Mouse (Mus musculus) monocyte, adult 5-6 weeks (primary cell): ENCODE data around the gene Pou5f1. TPM values are rescaled to one million over a fixed set of nuclear protein-coding genes. Genes with fewer than 3 reads are reported as not detected.

Experiments used
- ATAC-seq: fragments of 153-309, 156-312 bp; replicated peaks from 2 replicates; pipeline ENCODE4 v1.8.0; 2017; ENCODE audit warnings: mild to moderate bottlenecking; ENCODE audit not compliant: low TSS enrichment, insufficient number of reproducible peaks, severe bottlenecking, poor library complexity, low FRiP score
- total RNA-seq: library from RNA; stranded (forward); fragments of 200-1000, 200-491, 200-594 nt; gene quantifications from 3 replicates; pipeline ENCODE4 v1.2.3, GENCODE M21; 2017

The Pou5f1 gene
- total RNA-seq, 1 experiment from 2014 or later = not detected

DNA sequence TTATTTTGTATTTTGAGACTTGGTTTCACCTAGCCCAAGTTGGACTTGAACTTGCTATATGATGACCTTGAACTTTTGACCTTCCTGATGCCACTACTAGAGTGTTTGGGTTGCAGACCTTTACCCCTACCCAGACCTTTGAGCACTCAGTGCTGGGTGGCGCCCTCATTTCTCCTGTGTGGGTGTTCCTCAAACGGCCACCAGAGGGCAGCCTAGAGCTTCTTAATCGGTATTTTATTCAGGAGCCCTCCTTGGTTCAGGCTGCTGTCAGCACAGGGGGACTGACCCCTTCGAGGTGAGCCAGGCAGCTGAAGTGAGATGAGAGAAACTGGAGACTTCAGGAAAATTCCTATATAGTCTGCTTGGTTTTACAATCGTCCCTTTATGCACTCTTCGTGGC, 38.9 kb downstream of the Pou5f1 start:
- peak; percentile 42; the same call in 1 of the 2 replicates for ATAC-seq

DNA sequence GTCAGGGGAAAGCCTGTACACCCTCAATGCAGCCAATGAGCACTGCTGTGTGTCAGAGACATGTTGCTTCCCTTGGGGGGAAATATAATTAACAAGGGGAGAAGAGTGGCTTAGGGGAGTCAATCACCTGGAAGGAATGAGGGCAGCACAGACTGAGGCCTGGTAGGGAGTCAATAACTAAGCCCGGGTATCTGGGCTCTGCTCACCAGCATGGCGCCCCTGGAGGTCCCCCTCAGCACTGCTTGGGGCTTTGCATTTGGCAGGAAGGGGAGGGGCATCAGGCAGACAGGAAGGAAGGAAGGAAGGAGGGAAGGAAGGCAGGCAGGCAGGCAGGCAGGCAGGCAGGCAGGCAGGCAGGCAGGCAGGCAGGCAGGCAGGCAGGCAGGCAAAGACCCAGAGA, 41.6 kb downstream of the Pou5f1 start:
- no peak for ATAC-seq

DNA sequence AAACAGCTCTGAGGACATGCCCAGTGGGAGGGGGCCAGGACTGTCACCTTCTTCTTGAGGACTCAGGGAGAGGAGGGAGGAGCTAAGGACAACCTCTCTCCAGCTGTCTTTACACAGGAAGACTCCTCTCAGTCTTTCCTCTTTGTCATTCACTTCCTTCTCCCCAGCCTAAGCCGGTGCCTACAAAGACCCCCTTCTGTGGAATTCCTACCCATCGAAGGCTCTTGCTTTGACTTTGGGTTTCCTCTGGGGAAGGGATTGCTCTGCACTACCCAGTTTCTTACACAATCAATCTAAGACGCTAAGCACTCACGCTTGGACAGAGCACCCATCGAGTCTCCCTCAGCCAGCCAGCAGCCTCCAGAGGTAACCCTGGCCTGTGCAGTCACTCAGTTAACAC, 42.8 kb downstream of the Pou5f1 start:
- ATAC-seq = no peak

DNA sequence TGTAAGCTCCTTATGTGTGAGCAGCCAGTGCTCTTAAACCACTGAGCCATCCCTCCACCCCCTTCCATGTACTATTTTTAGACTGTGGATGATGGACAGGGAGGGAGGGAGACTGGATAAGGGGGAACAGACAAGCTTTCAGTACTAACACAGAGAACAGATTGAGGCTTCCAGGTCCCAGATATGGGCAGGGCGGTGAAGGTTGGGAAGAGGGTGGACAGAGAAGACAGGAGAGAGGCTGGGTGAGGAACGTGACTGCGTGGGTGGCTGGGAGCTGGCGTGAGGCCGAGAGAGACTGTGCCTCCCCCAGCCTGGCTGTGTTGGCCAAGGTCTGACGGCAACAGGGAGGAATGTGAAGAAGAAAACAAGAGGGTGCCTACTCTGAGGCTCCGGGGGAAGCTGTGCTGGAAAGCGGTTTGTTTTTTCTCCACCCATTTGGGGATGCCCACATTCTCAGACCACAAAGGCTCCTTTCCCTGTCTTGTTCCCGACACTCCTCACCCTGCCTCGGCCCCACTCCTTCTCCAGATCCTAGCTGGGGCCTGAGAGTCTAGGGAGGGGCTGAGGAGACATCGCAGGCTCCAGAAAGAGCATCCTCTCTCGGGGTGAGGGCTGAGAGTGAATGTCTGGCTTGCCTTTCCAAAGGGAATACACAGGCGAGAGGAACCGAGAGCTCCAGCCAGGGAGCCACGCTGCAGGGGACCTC, 43.8 kb downstream of the Pou5f1 start:
- no peak for ATAC-seq

DNA sequence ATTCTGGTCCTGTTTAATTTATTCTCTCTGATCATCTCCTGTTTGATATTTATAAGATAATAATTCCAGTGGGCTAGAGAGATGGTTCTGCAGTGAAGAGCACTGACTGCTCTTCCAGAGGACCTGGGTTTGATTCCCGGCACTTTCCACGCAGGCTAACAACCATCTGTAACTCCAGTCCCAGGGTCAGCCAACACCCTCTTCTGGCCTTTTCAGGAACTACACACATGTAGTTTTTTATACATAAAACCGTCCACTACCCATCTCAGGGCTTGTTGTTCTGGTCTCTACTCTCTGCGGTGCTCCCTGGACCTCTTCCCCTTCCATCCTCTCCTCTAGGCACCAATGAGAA, 44.3 kb downstream of the Pou5f1 start:
- ATAC-seq = no peak

DNA sequence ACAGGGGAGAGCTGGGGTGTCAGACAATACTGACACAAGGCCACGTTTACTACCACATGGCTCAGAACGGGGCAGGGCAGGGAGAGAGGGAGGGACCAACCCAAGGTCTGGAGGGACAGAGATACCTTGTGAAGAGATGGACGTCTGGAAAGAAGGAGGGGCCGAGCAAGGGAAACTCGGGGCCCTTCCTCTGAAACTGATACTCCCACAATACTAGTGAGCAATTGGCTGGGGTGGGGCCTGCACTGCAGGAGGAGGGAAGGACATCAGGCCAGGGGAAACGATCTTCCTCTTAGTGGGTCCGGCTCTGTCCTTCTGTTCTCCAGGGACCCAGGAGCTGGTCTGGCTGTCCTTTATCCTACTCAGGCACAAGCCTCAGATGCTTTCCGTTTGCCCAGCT, 45.1 kb downstream of the Pou5f1 start:
- ATAC-seq = no peak

DNA sequence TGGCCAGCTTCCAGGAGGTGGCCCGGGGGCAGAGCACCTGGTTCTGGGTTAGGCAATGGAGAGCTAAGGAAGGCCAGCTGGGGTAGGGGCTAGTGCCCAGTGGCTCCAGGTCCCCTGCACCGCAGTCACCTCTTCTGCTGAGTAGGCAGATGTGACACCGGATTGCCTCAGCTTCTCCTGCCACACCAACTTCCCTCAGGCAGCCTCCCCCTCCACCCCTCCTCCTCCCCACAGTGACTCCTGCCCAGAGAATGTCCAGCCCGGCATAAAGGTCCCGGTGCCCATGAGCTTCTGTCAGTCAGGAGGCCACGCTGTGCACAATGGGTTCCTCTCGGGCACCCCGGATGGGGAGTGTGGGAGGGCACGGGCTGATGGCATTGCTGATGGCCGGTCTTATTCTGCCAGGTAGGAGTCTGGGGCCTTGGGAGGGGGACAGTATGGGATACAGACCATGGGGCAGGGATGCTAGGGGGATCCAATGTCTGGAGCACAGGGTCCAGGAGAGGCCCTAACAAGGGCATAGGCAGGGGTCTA, 46.1 kb downstream of the Pou5f1 start, which contains the start of gene Cdsn:
Gene Cdsn (plus strand): TSS at position 248 of the 534 bp plus-strand sequence.
- no peak for ATAC-seq

DNA sequence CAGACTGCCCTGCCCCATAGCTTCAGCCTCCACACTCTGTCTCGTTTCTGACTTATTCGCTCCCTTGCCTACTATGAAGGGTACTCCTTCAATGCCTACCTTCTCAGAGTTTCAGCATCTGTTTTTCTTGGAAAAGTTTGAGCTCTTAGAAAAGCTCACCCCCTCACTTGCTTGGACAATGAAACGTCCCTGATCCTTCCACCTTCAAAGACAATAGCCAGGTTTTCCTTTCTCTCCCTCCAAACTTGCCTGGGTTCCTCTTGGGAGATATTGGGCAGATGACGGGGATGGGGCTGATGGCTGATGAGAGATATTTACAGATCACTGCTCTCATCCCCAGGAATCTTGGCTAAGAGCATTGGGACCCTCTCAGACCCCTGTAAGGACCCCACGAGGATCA, 48.5 kb downstream of the Pou5f1 start:
- ATAC-seq = no peak

DNA sequence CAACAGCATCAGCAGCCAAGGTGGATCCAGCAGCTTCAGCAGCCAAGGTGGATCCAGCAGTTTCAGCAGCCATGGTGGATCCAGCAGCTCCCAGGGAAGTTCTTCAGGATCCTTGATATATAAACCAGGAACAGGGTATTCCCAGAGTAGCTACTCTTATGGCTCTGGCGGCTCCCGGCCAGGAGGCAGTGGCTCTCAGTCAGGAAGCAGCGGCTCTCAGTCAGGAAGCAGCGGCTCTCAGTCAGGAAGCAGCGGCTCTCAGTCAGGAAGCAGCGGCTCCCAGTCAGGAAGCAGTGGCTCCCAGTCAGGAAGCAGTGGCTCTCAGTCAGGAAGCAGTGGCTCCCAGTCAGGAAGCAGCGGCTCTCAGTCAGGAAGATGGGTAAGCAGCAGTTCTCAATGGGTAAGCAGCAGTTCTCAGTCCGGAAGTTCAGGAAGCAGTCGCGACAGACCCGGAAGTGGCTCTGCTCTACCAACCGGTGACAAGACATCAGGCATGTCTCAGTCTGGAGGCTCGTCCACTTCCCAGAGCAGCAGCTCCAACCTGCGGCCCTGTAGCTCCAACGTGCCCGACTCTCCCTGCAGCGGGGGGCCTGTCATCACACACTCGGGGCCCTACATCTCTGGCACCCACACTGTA, 49.1 kb downstream of the Pou5f1 start:
- ATAC-seq = no peak

DNA sequence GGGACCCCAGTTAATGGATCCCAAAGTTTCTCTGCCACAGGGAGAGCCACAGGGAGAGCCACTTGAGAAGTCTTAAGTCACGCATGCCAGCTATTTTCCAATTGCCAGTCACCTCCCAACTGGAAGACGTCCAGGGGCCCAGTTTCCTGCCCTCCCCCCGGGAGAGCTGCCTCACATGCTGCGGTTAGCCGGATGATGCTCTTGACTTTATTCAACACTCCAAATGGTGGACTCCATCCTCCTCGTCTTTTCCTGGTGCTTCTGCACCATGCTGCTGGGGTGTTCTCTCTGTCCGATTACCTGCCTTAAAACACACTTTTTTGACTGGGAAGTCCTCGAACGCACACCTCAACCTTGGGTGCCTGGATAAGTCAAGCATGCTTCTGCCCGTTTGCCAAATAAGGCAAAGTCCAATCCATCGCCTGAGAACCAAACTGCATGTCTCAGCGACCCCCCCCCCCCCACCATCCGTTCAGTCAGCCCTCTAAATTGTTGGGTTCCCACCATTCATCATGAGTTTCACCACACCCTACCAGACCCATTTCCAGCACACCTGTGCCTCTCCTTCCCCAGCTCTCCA, 50.5 kb downstream of the Pou5f1 start:
- ATAC-seq = no peak

DNA sequence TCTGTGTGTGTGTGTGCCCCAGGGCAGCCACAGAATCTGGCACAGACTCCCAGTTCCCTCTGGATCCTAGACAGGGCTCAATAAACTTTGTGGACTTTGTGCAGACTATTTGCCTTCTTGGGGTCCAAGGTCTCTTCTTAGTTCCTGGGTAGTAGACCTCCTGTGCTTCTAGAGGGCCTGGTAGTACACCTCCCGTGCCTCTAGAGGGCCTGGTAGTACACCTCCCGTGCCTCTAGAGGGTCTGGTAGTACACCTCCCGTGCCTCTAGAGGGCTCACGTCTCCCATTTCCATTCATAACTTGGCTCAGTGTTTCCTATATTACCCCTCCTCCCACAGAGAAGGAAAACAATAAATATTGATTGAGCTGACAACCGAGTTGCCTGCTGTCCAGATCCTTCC, 51.0 kb downstream of the Pou5f1 start:
- ATAC-seq = peak; percentile 47; the same call in 1 of the 2 replicates

DNA sequence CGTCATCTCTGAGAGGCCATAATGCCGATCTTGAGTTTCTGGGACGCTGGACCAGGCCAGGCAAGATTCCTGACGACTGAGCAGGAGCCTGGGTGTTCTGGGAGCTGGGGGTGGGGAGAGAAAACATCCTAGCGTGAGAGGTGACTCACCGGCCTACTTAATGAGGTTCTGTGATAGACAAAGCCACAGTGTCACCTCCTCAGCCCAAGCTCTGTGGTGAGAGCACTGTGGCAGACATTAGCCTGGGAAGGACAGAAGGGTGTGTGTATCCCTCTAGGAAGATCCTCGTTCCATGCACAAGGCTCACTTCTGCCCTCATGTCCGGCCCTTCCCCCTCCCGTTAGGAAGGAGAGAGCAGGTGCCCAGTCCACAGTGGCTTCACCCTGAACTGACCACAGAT, 51.5 kb downstream of the Pou5f1 start:
- no peak; the same call in 1 of the 2 replicates for ATAC-seq

DNA sequence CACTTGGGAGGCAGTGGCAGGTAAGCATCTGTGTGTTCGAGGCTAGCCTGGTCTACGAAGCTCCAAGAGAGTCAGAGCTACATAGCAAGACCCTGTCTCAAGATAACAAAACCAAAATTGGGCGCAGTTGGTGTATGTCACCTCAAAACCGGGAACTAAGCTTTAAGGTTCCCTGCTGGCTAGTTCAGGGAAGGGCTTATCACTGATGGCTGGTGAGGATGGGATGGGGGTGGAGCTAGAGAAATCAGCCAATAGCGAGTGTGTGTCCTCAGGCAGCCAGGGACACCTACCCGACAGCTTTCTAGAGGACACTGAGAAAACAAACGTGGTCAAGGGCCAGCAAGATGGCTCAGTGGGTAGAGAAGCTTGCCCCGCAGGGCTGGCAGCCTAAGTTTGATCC, 52.4 kb downstream of the Pou5f1 start:
- ATAC-seq = no peak

Other genes starting within 250 kb of the Pou5f1 start
- gene H2-D1, start 243.3 kb upstream of the Pou5f1 start, total RNA-seq = 2,987 to 4,272 TPM (median 3,836 TPM) in 3 replicates
- gene H2-Q1, start 185.6 kb upstream of the Pou5f1 start, total RNA-seq = 0.11 to 0.38 TPM in 2 of 3 replicates, not detected in the other
- not detected in 3 replicates for gene H2-Q2, start 163.8 kb upstream of the Pou5f1 start, total RNA-seq
- gene H2-Q4, start 126.4 kb upstream of the Pou5f1 start, total RNA-seq = 159 to 219 TPM (median 177 TPM) in 3 replicates
- gene H2-Q6, start 81.2 kb upstream of the Pou5f1 start, total RNA-seq = 235 to 503 TPM (median 268 TPM) in 3 replicates
- 209 to 404 TPM (median 224 TPM) in 3 replicates for gene H2-Q7, start 66.9 kb upstream of the Pou5f1 start, total RNA-seq
- 5.5 to 7.7 TPM (median 7.6 TPM) in 3 replicates for gene H2-Q10, start 35.9 kb upstream of the Pou5f1 start, total RNA-seq
- gene Tcf19, start 10.8 kb downstream of the Pou5f1 start, total RNA-seq = 0.29 to 3.3 TPM (median 2.4 TPM) in 3 replicates
- gene Cchcr1, start 11.1 kb downstream of the Pou5f1 start, total RNA-seq = 1.7 to 6.7 TPM (median 2.5 TPM) in 3 replicates
- not detected in 3 replicates for gene Psors1c2, start 27.2 kb downstream of the Pou5f1 start, total RNA-seq
- gene Cdsn, start 46.1 kb downstream of the Pou5f1 start, total RNA-seq = not detected in 3 replicates
- not detected in 3 replicates for gene 2300002M23Rik, start 61.4 kb downstream of the Pou5f1 start, total RNA-seq
- gene Sfta2, start 95.5 kb downstream of the Pou5f1 start, total RNA-seq = not detected in 3 replicates
- gene Gm9573, start 120.6 kb downstream of the Pou5f1 start, total RNA-seq = not detected in 3 replicates
- gene Mucl3, start 137.7 kb downstream of the Pou5f1 start, total RNA-seq = not detected in 3 replicates
- gene Vars2, start 161.6 kb downstream of the Pou5f1 start, total RNA-seq = 7.4 to 13.8 TPM (median 11.3 TPM) in 3 replicates
- 10.9 to 22.5 TPM (median 13.5 TPM) in 3 replicates for gene Gtf2h4, start 167.7 kb downstream of the Pou5f1 start, total RNA-seq
- 0.67 to 1.2 TPM in 2 of 3 replicates, not detected in the other for gene Ddr1, start 198.6 kb downstream of the Pou5f1 start, total RNA-seq